Mouse (Mus musculus): ENCODE results near the gene Ppp1r2.

DNA sequence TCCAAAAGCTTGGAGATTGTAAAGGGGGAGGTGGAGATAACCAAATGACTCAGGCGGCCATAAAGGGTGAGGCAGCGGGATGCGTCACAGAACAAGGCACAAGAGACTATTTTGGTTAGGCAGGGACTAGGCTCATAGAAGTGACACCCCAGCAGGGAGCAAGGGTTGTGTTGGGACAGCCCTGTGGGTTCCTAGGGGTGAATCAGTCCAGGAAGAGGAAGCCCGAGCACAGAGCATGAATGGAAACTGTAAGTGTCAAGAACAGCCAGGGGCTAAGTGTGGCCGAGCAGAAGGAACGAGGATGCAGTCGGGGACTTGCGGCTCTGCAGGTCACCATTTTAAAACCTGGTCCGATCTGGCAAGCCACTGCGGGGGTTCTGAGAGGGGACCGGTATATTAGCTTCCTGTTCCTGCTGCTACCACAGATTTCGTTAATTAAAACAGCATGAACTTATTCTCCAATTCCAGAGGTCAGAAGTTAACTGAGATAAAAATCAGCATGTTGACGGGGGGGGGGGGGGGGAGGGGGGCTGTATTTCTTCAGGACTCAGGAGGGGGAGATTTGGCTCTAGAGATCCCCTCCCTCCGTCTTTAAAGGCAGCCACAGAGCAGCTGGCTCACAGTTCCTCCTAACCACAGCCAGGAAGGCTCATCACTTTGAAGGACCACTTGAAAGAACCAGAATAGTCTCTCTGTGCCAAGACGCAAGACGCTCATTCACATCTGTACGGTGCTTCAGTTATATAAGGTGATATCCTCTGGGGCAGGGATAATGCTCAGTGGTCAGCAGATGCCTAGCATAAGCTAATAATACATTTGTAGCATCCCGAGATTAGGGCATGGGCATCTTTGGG lies 39.4 kb downstream of the Ppp1r2 start:
- TF ChIP-seq CTCF (IDR thresholded peaks at IDR 0.05) (no peak), EP300 (IDR thresholded peaks at IDR 0.05) (no peak)

Measured in lung, postnatal 0 days (tissue).